ENCODE assay signal across 33 mouse cellular contexts in genomic region chr1:134894803-134895202, GRCm38 (mm10).
"Had no signal": no experiment of that assay in that cellular context is flagged by ENCODE, and none has a peak within 500 bp of the region (broad histone marks: within the 10 kb centered on the region; RNA-seq: fewer than 3 reads in every experiment).

No protein-coding gene starts in this region.

- H3K27me3 ChIP-seq: heart, embryonic 12.5 days; heart, embryonic 13.5 days; heart, embryonic 15.5 days; hindbrain, embryonic 12.5 days; hindbrain, embryonic 13.5 days; hindbrain, embryonic 15.5 days; intestine, embryonic 15.5 days; kidney, embryonic 15.5 days had no signal

- DNase-seq: heart, postnatal 10 days; heart, postnatal 14 days; heart, postnatal 4 days; kidney, adult 11 months; kidney, adult 18-20 months; kidney, adult 2 months; kidney, adult 8-10 months; kidney, adult 9 months; kidney, postnatal 10 days; kidney, postnatal 14 days; kidney, postnatal 25 days; kidney, postnatal 36 days; kidney, postnatal 4 days; layer of hippocampus, adult 9-11 months; layer of hippocampus, postnatal 36 days had no signal

- H3K4me2 ChIP-seq: heart, embryonic 11.5 days; heart, embryonic 12.5 days; heart, embryonic 13.5 days; heart, embryonic 15.5 days; hindbrain, embryonic 12.5 days; hindbrain, embryonic 13.5 days; hindbrain, embryonic 15.5 days; intestine, embryonic 15.5 days; kidney, embryonic 15.5 days had no signal

- H3K4me1 ChIP-seq: heart, embryonic 12.5 days; heart, embryonic 13.5 days; heart, embryonic 15.5 days; hindbrain, embryonic 10.5 days; hindbrain, embryonic 12.5 days; hindbrain, embryonic 13.5 days; hindbrain, embryonic 15.5 days; intestine, embryonic 15.5 days; kidney, embryonic 15.5 days had no signal

- H3K9ac ChIP-seq: heart, embryonic 12.5 days; heart, embryonic 13.5 days; heart, embryonic 15.5 days; hindbrain, embryonic 12.5 days; hindbrain, embryonic 13.5 days; hindbrain, embryonic 15.5 days; intestine, embryonic 15.5 days; kidney, embryonic 15.5 days had no signal

- H3K4me3 ChIP-seq: heart, embryonic 12.5 days; heart, embryonic 13.5 days; heart, embryonic 15.5 days; hindbrain, embryonic 10.5 days; hindbrain, embryonic 12.5 days; hindbrain, embryonic 13.5 days; hindbrain, embryonic 15.5 days; intestine, embryonic 15.5 days; kidney, embryonic 15.5 days; layer of hippocampus, adult 2 months; left cerebral cortex, adult 2 months had no signal

- H3K9me3 ChIP-seq: heart, embryonic 12.5 days; heart, embryonic 13.5 days; heart, embryonic 15.5 days; hindbrain, embryonic 10.5 days; hindbrain, embryonic 12.5 days; hindbrain, embryonic 13.5 days; hindbrain, embryonic 15.5 days; intestine, embryonic 15.5 days; kidney, embryonic 15.5 days had no signal

- H3K36me3 ChIP-seq: intestine, embryonic 15.5 days had no signal

- H3K27ac ChIP-seq: heart, embryonic 13.5 days; heart, embryonic 15.5 days; hindbrain, embryonic 10.5 days; hindbrain, embryonic 12.5 days; hindbrain, embryonic 13.5 days; hindbrain, embryonic 15.5 days; hindbrain, postnatal 0 days; intestine, embryonic 15.5 days; kidney, embryonic 15.5 days; kidney, postnatal 0 days; layer of hippocampus, adult 2 months; left cerebral cortex, adult 2 months had no signal

- ATAC-seq: hindbrain, embryonic 16.5 days; hindbrain, postnatal 0 days; inflammation-experienced regulatory T-cells, adult 6 months; intestine, embryonic 15.5 days; intestine, embryonic 16.5 days; intestine, postnatal 0 days had no signal
